Mouse (Mus musculus): ENCODE measurements around the gene Gm10666.
"Not testable (repeated sequence)": the region's sequence is repeated elsewhere in the genome, so short reads cannot be mapped to it uniquely, and the experiment has no call there.

Gm10666 gene

GRCm38 (mm10) chr7:22134641-22135040 is at the start of gene Gm10666:
Gene Gm10666 (minus strand): TSS chr7:22134741.
- DNase-seq (ENCODE audit: low spot score): not testable (repeated sequence)

- not testable (repeated sequence) for DNase-seq (ENCODE audit: low spot score)
These were observed 29.4 kb upstream of the Gm10666 start, which contains the start of gene Vmn1r142 for GRCm38 (mm10) chr7:22163935-22164334. Gene Vmn1r142 (minus strand): TSS chr7:22164035.

- DNase-seq (ENCODE audit: low spot score): not testable (repeated sequence)
These were observed 16.4 kb downstream of the Gm10666 start, which contains the start of gene Gm16451 for GRCm38 (mm10) chr7:22118145-22118544. Gene Gm16451 (minus strand): TSS chr7:22118245.
